Mouse (Mus musculus) hindbrain, embryonic 10.5 days (tissue): ENCODE measurements at regions not wholly inside any gene's neighbourhood (a gene's known extent, or its start where the extent isn't known, plus 50 kb on each side); places are given as distances from the start of the nearest gene placed in this dataset.

ENCODE experiments used
- DNase-seq: peaks from one replicate; pipeline ENCODE4 v3.0.0-alpha.2; 2017; ENCODE audit warnings: low spot score
- H3K27ac ChIP-seq: fragments of 300-500 bp; sonication (generic); 2 replicates; pipeline ENCODE4 v1.5.1; 2016; ENCODE audit warnings: mild to moderate bottlenecking, moderate library complexity
- H3K27me3 ChIP-seq: fragments of 300-500 bp; sonication (generic); 2 replicates; pipeline ENCODE4 v1.6.1; 2016; ENCODE audit warnings: mild to moderate bottlenecking; ENCODE audit not compliant: poor library complexity, insufficient read depth, severe bottlenecking
- H3K36me3 ChIP-seq: fragments of 300-500 bp; sonication (generic); 2 replicates; pipeline ENCODE4 v1.6.1; 2016; ENCODE audit warnings: mild to moderate bottlenecking, moderate library complexity
- H3K4me1 ChIP-seq: fragments of 300-500 bp; sonication (generic); replicated peaks from 2 replicates; pipeline ENCODE4 v1.6.1; 2016; ENCODE audit warnings: mild to moderate bottlenecking
- H3K4me3 ChIP-seq: fragments of 300-500 bp; sonication (generic); 2 replicates; pipeline ENCODE4 v1.5.1; 2016; ENCODE audit warnings: mild to moderate bottlenecking, moderate library complexity
- H3K9me3 ChIP-seq: fragments of 300-500 bp; sonication (generic); 2 replicates; pipeline ENCODE4 v1.6.1; 2016; ENCODE audit warnings: mild to moderate bottlenecking, moderate library complexity
- WGBS: fragments of 180-500 bp; shearing (Covaris S2); methylation state at CpG from one replicate; pipeline ENCODE4 v1.1.7; 2016; 5-methylcytosine and 5-hydroxymethylcytosine counted together

GRCm38 (mm10) chr11:112552838-112553237, 229.2 kb upstream of the Sox9 start:
- 74% methylated on average over 6 of the region's 6 CpGs for WGBS
- Histone ChIP-seq H3K4me3 (no peak overlapping the region), H3K36me3 (no peaks in the 10 kb centered on the region), H3K27me3 (no peaks in the 10 kb centered on the region), H3K9me3 (no peaks in the 10 kb centered on the region), H3K27ac (no peak overlapping the region), H3K4me1 (peaks cover 18% of the 10 kb centered on the region)
- no peak for DNase-seq

GRCm38 (mm10) chr11:112563027-112563426, 219.0 kb upstream of the Sox9 start:
- Histone ChIP-seq H3K27me3 (peaks cover 8% of the 10 kb centered on the region), H3K36me3 (no peaks in the 10 kb centered on the region), H3K9me3 (peaks cover 10% of the 10 kb centered on the region; the same call in 1 of the 2 replicates), H3K4me1 (0 out of 2 replicates have a peak, but pooled peaks cover 4% of the 10 kb centered on the region), H3K27ac (no peak overlapping the region), H3K4me3 (no peak overlapping the region)
- no peak for DNase-seq
- 94% methylated on average over 9 of the region's 9 CpGs for WGBS

- Histone ChIP-seq H3K4me1 (0 out of 2 replicates have a peak, but pooled peaks cover 4% of the 10 kb centered on the region), H3K27ac (no peak overlapping the region), H3K4me3 (no peak overlapping the region), H3K9me3 (peaks cover 3% of the 10 kb centered on the region; the same call in 1 of the 2 replicates), H3K36me3 (no peaks in the 10 kb centered on the region), H3K27me3 (peaks cover 8% of the 10 kb centered on the region)
- 17% methylated on average over 1 of the region's 1 CpGs for WGBS
- DNase-seq: no peak
Measured at GRCm38 (mm10) chr11:112564706-112565215, 217.3 kb upstream of the Sox9 start.

GRCm38 (mm10) chr11:112566071-112566470, 216.0 kb upstream of the Sox9 start:
- Histone ChIP-seq H3K27ac (no peak overlapping the region), H3K4me3 (no peak overlapping the region), H3K4me1 (0 out of 2 replicates have a peak, but pooled peaks cover 4% of the 10 kb centered on the region), H3K27me3 (peaks cover 8% of the 10 kb centered on the region), H3K9me3 (no peaks in the 10 kb centered on the region), H3K36me3 (no peaks in the 10 kb centered on the region)
- DNase-seq: no peak
- WGBS: 87% methylated on average over 3 of the region's 3 CpGs

- DNase-seq: no peak
Measured at GRCm38 (mm10) chr11:112587386-112587785, 194.6 kb upstream of the Sox9 start.

DNA sequence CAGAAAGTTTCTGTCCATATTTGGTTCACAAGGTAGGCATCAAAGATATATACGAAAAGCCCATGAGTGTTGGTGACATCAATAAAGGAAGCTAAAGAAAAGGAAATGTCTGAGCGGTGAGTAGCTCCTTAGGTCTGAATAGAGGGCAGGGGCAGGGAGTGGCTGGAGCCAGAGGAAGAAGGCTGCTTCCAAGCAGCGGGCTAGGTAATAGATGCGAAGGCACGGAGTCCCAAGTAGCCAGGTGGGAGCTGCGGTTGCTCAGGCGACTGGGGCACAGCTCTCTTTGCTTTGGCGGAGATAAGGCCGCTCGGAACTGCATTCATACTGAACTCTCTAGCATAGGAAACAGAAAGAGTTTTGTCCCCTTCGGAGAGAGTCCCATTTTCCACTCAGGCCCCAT, 193.9 kb upstream of the Sox9 start:
- peaks cover 9% of the 10 kb centered on the region for H3K4me1 ChIP-seq
- peaks cover 6% of the 10 kb centered on the region for H3K9me3 ChIP-seq
- WGBS: 77% methylated on average over 11 of the region's 11 CpGs
- H3K27me3 ChIP-seq: no peaks in the 10 kb centered on the region
- no peak overlapping the region for H3K27ac ChIP-seq
- no peak for DNase-seq
- no peaks in the 10 kb centered on the region for H3K36me3 ChIP-seq
- H3K4me3 ChIP-seq: no peak overlapping the region

More at GRCm38 (mm10) chr11:112587386-112587785, 194.6 kb upstream of the Sox9 start:
- no peaks in the 10 kb centered on the region for H3K36me3 ChIP-seq
- H3K9me3 ChIP-seq: peaks cover 6% of the 10 kb centered on the region
- H3K27ac ChIP-seq: no peak overlapping the region
- no peaks in the 10 kb centered on the region for H3K27me3 ChIP-seq
- H3K4me3 ChIP-seq: no peak overlapping the region
- peaks cover 2% of the 10 kb centered on the region for H3K4me1 ChIP-seq

- WGBS: 91% methylated on average over 7 of the region's 7 CpGs
- Histone ChIP-seq H3K4me1 (peaks cover 9% of the 10 kb centered on the region), H3K4me3 (no peak overlapping the region), H3K9me3 (peaks cover 6% of the 10 kb centered on the region), H3K27me3 (no peaks in the 10 kb centered on the region), H3K27ac (no peak overlapping the region), H3K36me3 (no peaks in the 10 kb centered on the region)
- no peak for DNase-seq
Measured at GRCm38 (mm10) chr11:112590214-112590613, 191.8 kb upstream of the Sox9 start.

DNA sequence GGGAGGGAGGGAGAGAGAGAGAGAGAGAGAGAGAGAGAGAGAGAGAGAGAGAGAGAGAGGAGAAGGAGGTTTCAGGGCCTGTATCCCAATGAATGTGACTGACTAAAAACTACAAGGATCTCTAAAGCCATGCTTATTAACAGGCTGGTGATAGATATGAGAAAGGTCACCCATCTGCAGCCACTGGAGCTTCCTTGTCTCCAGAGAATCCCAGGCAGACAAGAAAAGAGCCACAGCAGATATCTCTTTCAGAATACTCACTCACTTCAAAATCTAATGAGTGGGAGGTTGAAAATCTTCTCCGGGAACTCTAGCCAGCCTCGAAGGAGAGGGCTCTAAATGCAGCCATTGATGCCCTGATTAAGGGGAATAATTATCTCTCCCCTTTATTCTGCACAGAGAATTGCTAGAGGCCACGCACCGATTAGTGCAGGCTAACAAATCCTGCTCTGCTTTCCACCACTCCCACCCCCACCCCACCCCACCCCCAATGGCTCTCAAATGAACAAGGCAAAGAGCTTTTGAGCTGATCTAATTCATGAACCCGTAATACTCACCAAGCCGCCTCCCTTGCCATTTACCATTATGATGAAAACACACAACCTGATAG, 189.5 kb upstream of the Sox9 start:
- 31% methylated on average over 6 of the region's 6 CpGs for WGBS
- no peaks in the 10 kb centered on the region for H3K27me3 ChIP-seq
- DNase-seq: peak; percentile 8

GRCm38 (mm10) chr11:112593821-112594220, 188.2 kb upstream of the Sox9 start:
- Histone ChIP-seq H3K4me1 (peaks cover 9% of the 10 kb centered on the region), H3K27me3 (no peaks in the 10 kb centered on the region), H3K27ac (no peak overlapping the region), H3K4me3 (no peak overlapping the region), H3K9me3 (peaks cover 6% of the 10 kb centered on the region), H3K36me3 (no peaks in the 10 kb centered on the region)
- DNase-seq: no peak
- 82% methylated on average over 10 of the region's 10 CpGs for WGBS

More for the DNA sequence above, 189.5 kb upstream of the Sox9 start:
- H3K27ac ChIP-seq: peak overlapping the region; percentile 56
- no peaks in the 10 kb centered on the region for H3K36me3 ChIP-seq
- no peak overlapping the region for H3K4me3 ChIP-seq
- peaks cover 9% of the 10 kb centered on the region for H3K4me1 ChIP-seq
- peaks cover 6% of the 10 kb centered on the region for H3K9me3 ChIP-seq

DNA sequence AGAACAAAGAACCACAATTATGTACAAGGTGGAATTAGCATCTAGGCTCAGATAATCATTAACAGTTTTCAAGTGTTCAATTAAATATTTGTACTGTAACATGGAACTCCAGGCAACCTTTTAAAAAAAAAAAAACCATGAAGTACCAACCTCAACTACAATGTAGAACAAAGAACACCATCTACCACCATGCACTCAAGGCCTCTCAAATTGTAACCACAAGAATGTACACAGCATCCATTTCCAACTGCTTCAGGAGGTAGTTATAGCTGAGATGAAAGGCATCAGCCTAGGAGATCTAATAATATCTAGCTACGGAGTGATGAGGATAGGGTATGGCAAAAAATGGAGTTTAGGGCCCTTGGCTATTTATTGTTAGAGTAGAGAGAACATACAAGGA, 174.7 kb upstream of the Sox9 start:
- Histone ChIP-seq H3K27ac (no peak overlapping the region), H3K36me3 (no peaks in the 10 kb centered on the region), H3K9me3 (0 out of 2 replicates have a peak, but pooled peaks cover 3% of the 10 kb centered on the region), H3K4me3 (no peak overlapping the region), H3K27me3 (no peaks in the 10 kb centered on the region), H3K4me1 (no peaks in the 10 kb centered on the region; the same call in 1 of the 2 replicates)
- WGBS: 91% methylated on average over 1 of the region's 1 CpGs
- no peak for DNase-seq

DNA sequence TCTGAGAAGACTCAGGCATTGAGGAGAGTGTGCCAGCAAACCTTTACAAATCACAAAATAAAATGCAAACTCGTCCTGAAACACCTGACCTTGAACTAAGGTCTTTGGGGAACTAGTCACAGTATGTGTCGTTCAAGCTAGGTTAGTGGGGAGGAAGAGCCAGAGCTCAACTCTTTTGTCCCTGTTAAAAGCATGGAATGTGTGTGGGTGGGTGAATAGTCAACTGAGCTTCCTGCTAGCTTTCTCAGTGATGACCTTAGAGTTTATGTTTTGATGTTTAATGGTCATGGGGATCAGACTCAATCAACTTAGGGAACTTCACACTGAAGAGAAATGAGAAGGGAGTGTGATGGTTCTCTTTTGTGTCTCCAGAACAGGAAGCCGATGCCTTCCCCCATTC, 172.7 kb upstream of the Sox9 start:
- no peaks in the 10 kb centered on the region; the same call in 1 of the 2 replicates for H3K4me1 ChIP-seq
- 66% methylated on average over 3 of the region's 3 CpGs for WGBS
- no peak overlapping the region for H3K4me3 ChIP-seq
- no peak for DNase-seq
- no peaks in the 10 kb centered on the region for H3K36me3 ChIP-seq
- no peaks in the 10 kb centered on the region for H3K9me3 ChIP-seq
- H3K27ac ChIP-seq: no peak overlapping the region
- H3K27me3 ChIP-seq: no peaks in the 10 kb centered on the region

- Histone ChIP-seq H3K9me3 (no peaks in the 10 kb centered on the region), H3K36me3 (no peaks in the 10 kb centered on the region), H3K4me1 (no peaks in the 10 kb centered on the region; the same call in 1 of the 2 replicates), H3K27ac (no peak overlapping the region; the same call in 1 of the 2 replicates), H3K27me3 (no peaks in the 10 kb centered on the region), H3K4me3 (no peak overlapping the region)
- no peak for DNase-seq
- WGBS: 80% methylated on average over 11 of the region's 11 CpGs
Measured at GRCm38 (mm10) chr11:112611073-112611472, 171.0 kb upstream of the Sox9 start.

DNA sequence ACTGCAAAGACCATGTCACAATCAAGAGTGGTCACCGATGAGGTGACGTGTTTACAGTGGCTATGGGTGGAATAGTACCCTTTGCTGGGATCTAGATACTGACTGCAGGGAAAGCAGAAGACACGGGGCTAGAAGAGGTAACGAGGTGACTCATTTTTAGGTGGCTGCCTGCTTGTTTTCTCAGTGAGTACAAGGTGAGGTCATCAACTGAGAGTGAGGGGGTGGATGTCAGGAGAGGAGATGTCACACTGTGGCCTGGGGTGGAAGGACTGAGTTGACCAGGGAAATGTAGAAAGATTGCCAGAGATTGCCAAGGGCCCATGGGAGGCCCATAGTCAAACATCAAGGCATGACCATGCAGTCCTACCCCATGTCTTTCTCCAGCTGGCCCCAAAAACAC, 166.4 kb upstream of the Sox9 start:
- H3K27ac ChIP-seq: no peak overlapping the region
- 92% methylated on average over 4 of the region's 4 CpGs for WGBS
- DNase-seq: no peak
- no peaks in the 10 kb centered on the region for H3K27me3 ChIP-seq
- peaks cover 6% of the 10 kb centered on the region for H3K4me1 ChIP-seq
- H3K36me3 ChIP-seq: no peaks in the 10 kb centered on the region
- H3K9me3 ChIP-seq: no peaks in the 10 kb centered on the region
- H3K4me3 ChIP-seq: no peak overlapping the region
